Mouse (Mus musculus) retina, adult 2 months (tissue): Measurements from ENCODE around the gene Disc1.

Experiments
- DNase-seq: peaks from one replicate; pipeline ENCODE4 v3.0.0-alpha.2; 2012; ENCODE audit warnings: low read depth, low spot score

Gene Disc1

GRCm38 (mm10) chr8:125126482-125126881 is 72.5 kb downstream of the Disc1 start:
- DNase-seq, result no peak

- no peak for DNase-seq
Observed at GRCm38 (mm10) chr8:125127621-125128020, 73.6 kb downstream of the Disc1 start.

GRCm38 (mm10) chr8:125128305-125128704 is 74.3 kb downstream of the Disc1 start:
- DNase-seq, result no peak

- no peak for DNase-seq
Observed at GRCm38 (mm10) chr8:125130835-125131234, 76.8 kb downstream of the Disc1 start.

- DNase-seq, result no peak
Observed at GRCm38 (mm10) chr8:125131265-125131664, 77.3 kb downstream of the Disc1 start.

- no peak for DNase-seq
Observed at GRCm38 (mm10) chr8:125133685-125134114, 79.7 kb downstream of the Disc1 start.

- no peak for DNase-seq
Observed at GRCm38 (mm10) chr8:125134876-125135275, 80.9 kb downstream of the Disc1 start.

- no peak for DNase-seq
Observed at GRCm38 (mm10) chr8:125139689-125140150, 85.7 kb downstream of the Disc1 start.

- DNase-seq, result no peak
Observed at GRCm38 (mm10) chr8:125140965-125141364, 87.0 kb downstream of the Disc1 start.

GRCm38 (mm10) chr8:125156863-125157640 is 103.1 kb downstream of the Disc1 start:
- no peak for DNase-seq

- DNase-seq, result no peak
Observed at GRCm38 (mm10) chr8:125157641-125158005, 103.6 kb downstream of the Disc1 start.

GRCm38 (mm10) chr8:125159387-125159786 is 105.4 kb downstream of the Disc1 start:
- no peak for DNase-seq

- DNase-seq, result no peak
Observed at GRCm38 (mm10) chr8:125163491-125163890, 109.5 kb downstream of the Disc1 start.

- DNase-seq, result no peak
Observed at GRCm38 (mm10) chr8:125163906-125164305, 109.9 kb downstream of the Disc1 start.

GRCm38 (mm10) chr8:125165505-125166446 is 111.8 kb downstream of the Disc1 start:
- DNase-seq, result peak; percentile 23

GRCm38 (mm10) chr8:125166545-125166944 is 112.5 kb downstream of the Disc1 start:
- no peak for DNase-seq

GRCm38 (mm10) chr8:125166988-125167387 is 113.0 kb downstream of the Disc1 start:
- no peak for DNase-seq

GRCm38 (mm10) chr8:125169628-125170027 is 115.6 kb downstream of the Disc1 start:
- DNase-seq, result no peak

GRCm38 (mm10) chr8:125171531-125171930 is 117.5 kb downstream of the Disc1 start:
- no peak for DNase-seq

GRCm38 (mm10) chr8:125174237-125174636 is 120.2 kb downstream of the Disc1 start:
- DNase-seq, result no peak

GRCm38 (mm10) chr8:125174851-125175250 is 120.9 kb downstream of the Disc1 start:
- DNase-seq, result no peak

GRCm38 (mm10) chr8:125175661-125176060 is 121.7 kb downstream of the Disc1 start:
- no peak for DNase-seq
